Mouse (Mus musculus): ENCODE measurements around the gene Myo18a.

GRCm38 (mm10) chr11:77860947-77861346 is 97.9 kb downstream of the Myo18a start:
- TF ChIP-seq CTCF (IDR thresholded peaks at IDR 0.05; ENCODE audit: control insufficient read depth, insufficient read depth, insufficient replicate concordance, low read depth, low read length) (no peak), POLR2A (IDR thresholded peaks at IDR 0.05; ENCODE audit: control insufficient read depth, low read depth, low read length) (no peak)

All from testis, adult 2 months (tissue).